Mouse (Mus musculus): ENCODE data around the gene Thbs3. TPM values are rescaled to one million over a fixed set of nuclear protein-coding genes. Genes with fewer than 3 reads are reported as not detected.

Gene Thbs3
- polyA plus RNA-seq, 1 experiment from 2014 or later = 82.2 TPM

- peak; percentile 88 for DNase-seq (ENCODE audit: low spot score)
- H3K4me1 ChIP-seq = peaks cover 68% of the 10 kb centered on the region
- peak within 1 kb of the TSS; percentile 72 for H3K4me3 ChIP-seq
- 6% methylated on average over 39 of the region's 39 CpGs for WGBS
- peaks cover 17% of the 10 kb centered on the region for H3K27me3 ChIP-seq (ENCODE audit: low read depth, poor library complexity, severe bottlenecking)
- peak within 1 kb of the TSS; percentile 95 for H3K27ac ChIP-seq (replicated peaks)
- peaks cover 59% of the 10 kb centered on the region for H3K36me3 ChIP-seq
- H3K9me3 ChIP-seq (replicated peaks) = no peaks in the 10 kb centered on the region
These were observed 31.7 kb upstream of the Thbs3 start, which contains the start of gene Fam189b for GRCm38 (mm10) chr3:89183058-89183958. Gene Fam189b (plus strand): TSS chr3:89183143.

GRCm38 (mm10) chr3:89183959-89184315 lies 31.0 kb upstream of the Thbs3 start:
- H3K9me3 ChIP-seq (replicated peaks) = no peaks in the 10 kb centered on the region
- peaks cover 64% of the 10 kb centered on the region for H3K4me1 ChIP-seq
- H3K4me3 ChIP-seq = peak overlapping the region; percentile 72
- 82% methylated on average over 6 of the region's 6 CpGs for WGBS
- peaks cover 61% of the 10 kb centered on the region for H3K36me3 ChIP-seq
- peak overlapping the region; percentile 95 for H3K27ac ChIP-seq (replicated peaks)
- H3K27me3 ChIP-seq (ENCODE audit: low read depth, poor library complexity, severe bottlenecking) = peaks cover 24% of the 10 kb centered on the region
- no peak for DNase-seq (ENCODE audit: low spot score)

- DNase-seq (ENCODE audit: low spot score) = no peak
- Histone ChIP-seq H3K4me3 (peak overlapping the region; percentile 33), H3K9me3 (replicated peaks) (no peaks in the 10 kb centered on the region), H3K4me1 (peaks cover 60% of the 10 kb centered on the region), H3K27ac (replicated peaks) (peak overlapping the region; percentile 69), H3K36me3 (peaks cover 29% of the 10 kb centered on the region), H3K27me3 (ENCODE audit: low read depth, poor library complexity, severe bottlenecking) (peaks cover 24% of the 10 kb centered on the region)
- 30% methylated on average over 23 of the region's 23 CpGs for WGBS
These were observed 27.8 kb upstream of the Thbs3 start for GRCm38 (mm10) chr3:89187197-89187596.

DNA sequence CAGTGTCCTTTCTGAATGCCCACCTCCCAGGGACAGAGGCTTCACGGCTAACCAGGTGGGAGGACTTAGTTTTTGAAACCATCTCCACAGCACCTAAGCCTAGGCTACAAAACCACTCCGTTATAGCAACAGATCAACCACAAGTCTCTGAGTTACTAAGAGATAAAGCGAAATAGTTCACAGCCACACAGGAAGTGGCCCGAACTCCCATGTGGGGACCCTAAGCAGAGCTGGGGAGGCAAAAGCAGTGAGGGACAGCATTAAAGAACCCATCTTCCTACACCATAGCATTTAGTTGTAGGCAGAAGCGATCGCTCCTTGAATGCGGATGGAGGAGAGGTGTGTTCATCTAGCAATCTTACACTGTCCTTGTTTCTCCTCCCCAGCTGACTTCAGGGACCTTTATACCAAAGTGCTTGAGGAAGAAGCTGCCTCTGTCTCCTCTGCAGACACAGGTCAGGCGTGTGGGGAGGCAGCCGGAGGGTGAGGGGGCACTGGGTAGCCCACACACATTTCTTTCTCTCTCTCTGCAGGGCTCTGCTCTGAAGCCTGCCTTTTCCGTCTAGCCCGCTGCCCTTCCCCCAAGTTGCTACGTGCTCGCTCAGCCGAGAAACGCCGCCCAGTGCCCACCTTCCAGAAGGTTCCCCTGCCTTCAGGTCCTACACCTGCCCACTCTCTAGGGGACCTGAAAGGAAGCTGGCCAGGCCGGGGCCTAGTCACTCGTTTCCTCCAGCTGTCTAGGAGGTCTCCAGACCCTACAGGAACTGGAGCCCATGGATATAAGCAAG lies 27.1 kb upstream of the Thbs3 start:
- peaks cover 53% of the 10 kb centered on the region for H3K4me1 ChIP-seq
- 62% methylated on average over 18 of the region's 18 CpGs for WGBS
- H3K27ac ChIP-seq (replicated peaks) = 0 out of 2 replicates have a peak overlapping the region, but pooled peaks have one; percentile 7
- DNase-seq (ENCODE audit: low spot score) = no peak
- no peak overlapping the region for H3K4me3 ChIP-seq
- peaks cover 24% of the 10 kb centered on the region for H3K27me3 ChIP-seq (ENCODE audit: low read depth, poor library complexity, severe bottlenecking)
- H3K36me3 ChIP-seq = peaks cover 24% of the 10 kb centered on the region
- no peaks in the 10 kb centered on the region for H3K9me3 ChIP-seq (replicated peaks)

DNA sequence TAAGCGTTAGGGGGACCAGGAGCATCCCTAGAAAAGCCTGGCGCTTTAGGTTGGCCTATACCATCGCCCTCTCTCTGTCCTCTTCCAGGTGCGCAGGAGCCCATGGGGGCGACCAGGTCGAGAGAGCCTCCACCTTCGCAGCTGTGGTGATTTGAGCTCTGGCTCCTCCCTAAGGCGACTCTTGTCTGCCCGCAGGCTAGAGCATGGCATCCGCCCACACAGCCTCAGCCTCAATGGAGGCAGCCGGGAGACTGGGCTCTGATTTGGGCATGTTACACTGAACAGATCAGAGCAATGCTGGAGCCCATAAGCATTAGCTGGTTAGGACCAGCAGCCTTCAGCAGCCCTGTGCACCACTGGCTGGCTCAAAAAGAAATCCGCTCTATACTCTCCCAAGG lies 26.5 kb upstream of the Thbs3 start:
- H3K27ac ChIP-seq (replicated peaks) = 0 out of 2 replicates have a peak overlapping the region, but pooled peaks have one; percentile 3
- H3K36me3 ChIP-seq = peaks cover 24% of the 10 kb centered on the region
- H3K4me1 ChIP-seq = peaks cover 47% of the 10 kb centered on the region
- H3K4me3 ChIP-seq = no peak overlapping the region
- H3K9me3 ChIP-seq (replicated peaks) = no peaks in the 10 kb centered on the region
- no peak for DNase-seq (ENCODE audit: low spot score)
- WGBS = 60% methylated on average over 12 of the region's 12 CpGs
- H3K27me3 ChIP-seq (ENCODE audit: low read depth, poor library complexity, severe bottlenecking) = peaks cover 24% of the 10 kb centered on the region

DNA sequence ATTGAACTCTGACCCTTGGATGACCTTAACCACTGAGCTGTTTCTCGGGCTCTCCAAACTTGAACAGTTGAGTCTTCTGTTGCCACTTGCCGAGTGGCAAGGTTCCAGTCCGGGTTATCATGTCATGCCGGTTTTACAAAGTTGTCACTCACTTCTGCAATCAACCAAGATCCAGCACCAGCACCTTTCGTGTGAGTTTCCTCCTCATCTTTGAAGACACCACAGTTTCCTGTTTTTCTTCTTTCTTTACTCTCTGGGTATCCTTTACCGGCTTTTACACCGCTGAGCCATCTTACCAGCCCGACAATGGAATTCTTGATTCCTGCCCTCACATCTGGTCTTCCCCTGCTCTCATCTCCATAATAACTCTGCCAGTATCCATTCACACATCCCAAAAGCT lies 24.5 kb upstream of the Thbs3 start:
- H3K36me3 ChIP-seq = peaks cover 21% of the 10 kb centered on the region
- H3K9me3 ChIP-seq (replicated peaks) = no peaks in the 10 kb centered on the region
- H3K27me3 ChIP-seq (ENCODE audit: low read depth, poor library complexity, severe bottlenecking) = peaks cover 24% of the 10 kb centered on the region
- no peak overlapping the region for H3K4me3 ChIP-seq
- 89% methylated on average over 8 of the region's 8 CpGs for WGBS
- no peak overlapping the region for H3K27ac ChIP-seq (replicated peaks)
- H3K4me1 ChIP-seq = peaks cover 29% of the 10 kb centered on the region
- no peak for DNase-seq (ENCODE audit: low spot score)

GRCm38 (mm10) chr3:89193351-89193750 lies 21.6 kb upstream of the Thbs3 start:
- 84% methylated on average over 1 of the region's 1 CpGs for WGBS
- DNase-seq (ENCODE audit: low spot score) = no peak
- Histone ChIP-seq H3K36me3 (peaks cover 5% of the 10 kb centered on the region), H3K4me3 (no peak overlapping the region), H3K4me1 (peaks cover 19% of the 10 kb centered on the region), H3K27me3 (ENCODE audit: low read depth, poor library complexity, severe bottlenecking) (peaks cover 6% of the 10 kb centered on the region), H3K27ac (replicated peaks) (no peak overlapping the region), H3K9me3 (replicated peaks) (no peaks in the 10 kb centered on the region)

- H3K4me1 ChIP-seq = peaks cover 17% of the 10 kb centered on the region
- H3K4me3 ChIP-seq = no peak overlapping the region
- no peaks in the 10 kb centered on the region for H3K9me3 ChIP-seq (replicated peaks)
- no peak for DNase-seq (ENCODE audit: low spot score)
- no peak overlapping the region for H3K27ac ChIP-seq (replicated peaks)
- H3K27me3 ChIP-seq (ENCODE audit: low read depth, poor library complexity, severe bottlenecking) = peaks cover under 1% of the 10 kb centered on the region; the same call in 1 of the 2 replicates
- peaks cover 1% of the 10 kb centered on the region; the same call in 1 of the 2 replicates for H3K36me3 ChIP-seq
- 91% methylated on average over 2 of the region's 2 CpGs for WGBS
These were observed 21.1 kb upstream of the Thbs3 start for GRCm38 (mm10) chr3:89193853-89194252.

GRCm38 (mm10) chr3:89195979-89196877 lies 18.8 kb upstream of the Thbs3 start:
- DNase-seq (ENCODE audit: low spot score) = peak; percentile 95
- H3K36me3 ChIP-seq = no peaks in the 10 kb centered on the region
- peaks cover 17% of the 10 kb centered on the region for H3K4me1 ChIP-seq
- WGBS = 7% methylated on average over 33 of the region's 33 CpGs
- peak overlapping the region; percentile 89 for H3K27ac ChIP-seq (replicated peaks)
- peak overlapping the region; percentile 51 for H3K4me3 ChIP-seq
- no peaks in the 10 kb centered on the region for H3K27me3 ChIP-seq (ENCODE audit: low read depth, poor library complexity, severe bottlenecking)
- H3K9me3 ChIP-seq (replicated peaks) = no peaks in the 10 kb centered on the region

DNA sequence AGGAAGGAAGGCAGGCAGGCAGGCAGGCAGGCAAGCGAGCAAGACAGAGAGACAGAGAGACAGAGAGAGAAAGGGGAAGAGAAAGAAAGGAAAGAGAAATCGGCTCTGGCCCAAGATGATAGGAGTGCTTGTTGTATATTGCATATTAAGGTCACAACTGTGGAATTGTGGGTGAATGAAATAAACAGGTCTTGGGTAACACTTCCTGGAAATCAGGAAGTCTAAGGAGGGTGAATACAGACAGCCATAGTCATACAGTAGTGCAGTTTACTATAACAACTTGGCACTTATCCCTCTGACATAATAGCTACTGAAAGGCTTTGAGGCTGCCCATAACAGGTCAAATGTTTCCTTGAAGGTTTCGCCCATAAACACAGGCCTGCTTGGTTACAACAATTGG lies 15.1 kb upstream of the Thbs3 start:
- WGBS = 75% methylated on average over 3 of the region's 3 CpGs

DNA sequence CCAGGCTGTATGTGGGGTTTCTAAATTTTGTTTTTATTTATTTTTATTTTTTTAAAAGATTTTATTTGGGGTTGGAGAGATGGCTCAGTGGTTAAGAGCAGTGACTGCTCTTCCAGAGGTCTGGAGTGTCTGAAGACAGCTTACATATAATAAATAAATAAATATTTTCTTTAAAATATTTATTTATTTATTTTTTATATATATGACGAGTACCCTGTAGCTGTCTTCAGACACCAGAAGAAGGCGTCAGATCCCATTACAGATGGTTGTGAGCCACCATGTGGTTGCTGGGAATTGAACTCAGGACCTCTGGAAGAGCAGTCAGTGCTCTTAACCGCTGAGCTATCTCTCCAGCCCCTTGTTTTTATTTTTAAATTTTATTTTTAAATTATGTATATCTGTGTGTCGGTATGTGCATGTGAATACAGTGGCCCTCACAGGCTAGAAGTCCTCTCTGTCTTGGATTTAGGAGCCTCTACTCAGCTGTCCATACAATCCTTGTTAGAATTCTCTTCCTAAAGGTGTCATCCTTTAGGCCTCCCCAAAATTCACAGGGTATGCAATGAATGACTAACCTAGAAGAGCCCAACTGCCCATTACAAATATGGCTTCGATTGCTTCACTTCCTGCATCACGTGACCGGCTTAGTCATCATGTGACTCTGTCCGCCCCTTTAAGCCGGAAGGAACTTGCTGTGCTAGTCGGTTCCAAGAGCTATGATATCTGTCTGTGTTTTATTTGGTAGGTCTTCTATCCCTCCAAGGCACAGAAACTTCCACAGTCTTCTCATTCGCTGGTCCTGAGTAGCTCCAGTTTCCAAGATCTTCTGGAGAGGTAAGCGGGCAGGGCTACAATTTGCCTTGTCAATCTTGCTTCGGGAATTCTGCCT lies 12.5 kb upstream of the Thbs3 start, which contains the start of gene Gba:
TSS of gene Gba (plus strand) at position 676 of the 889 bp plus-strand sequence.
- Histone ChIP-seq H3K27ac (replicated peaks) (peak within 1 kb of the TSS; percentile 23), H3K4me1 (peaks cover 9% of the 10 kb centered on the region), H3K9me3 (replicated peaks) (no peaks in the 10 kb centered on the region), H3K36me3 (peaks cover 37% of the 10 kb centered on the region), H3K4me3 (peak within 1 kb of the TSS; percentile 56), H3K27me3 (ENCODE audit: low read depth, poor library complexity, severe bottlenecking) (no peaks in the 10 kb centered on the region)
- peak; percentile 87 for DNase-seq (ENCODE audit: low spot score)
- 28% methylated on average over 13 of the region's 13 CpGs for WGBS

More for the DNA sequence above, 15.1 kb upstream of the Thbs3 start:
- Histone ChIP-seq H3K4me3 (no peak overlapping the region), H3K27me3 (ENCODE audit: low read depth, poor library complexity, severe bottlenecking) (no peaks in the 10 kb centered on the region), H3K9me3 (replicated peaks) (no peaks in the 10 kb centered on the region), H3K4me1 (peaks cover 26% of the 10 kb centered on the region), H3K27ac (replicated peaks) (no peak overlapping the region), H3K36me3 (peaks cover 10% of the 10 kb centered on the region)
- DNase-seq (ENCODE audit: low spot score) = no peak
